ENCODE assay signal across 8 mouse cellular contexts in the genomic region with DNA sequence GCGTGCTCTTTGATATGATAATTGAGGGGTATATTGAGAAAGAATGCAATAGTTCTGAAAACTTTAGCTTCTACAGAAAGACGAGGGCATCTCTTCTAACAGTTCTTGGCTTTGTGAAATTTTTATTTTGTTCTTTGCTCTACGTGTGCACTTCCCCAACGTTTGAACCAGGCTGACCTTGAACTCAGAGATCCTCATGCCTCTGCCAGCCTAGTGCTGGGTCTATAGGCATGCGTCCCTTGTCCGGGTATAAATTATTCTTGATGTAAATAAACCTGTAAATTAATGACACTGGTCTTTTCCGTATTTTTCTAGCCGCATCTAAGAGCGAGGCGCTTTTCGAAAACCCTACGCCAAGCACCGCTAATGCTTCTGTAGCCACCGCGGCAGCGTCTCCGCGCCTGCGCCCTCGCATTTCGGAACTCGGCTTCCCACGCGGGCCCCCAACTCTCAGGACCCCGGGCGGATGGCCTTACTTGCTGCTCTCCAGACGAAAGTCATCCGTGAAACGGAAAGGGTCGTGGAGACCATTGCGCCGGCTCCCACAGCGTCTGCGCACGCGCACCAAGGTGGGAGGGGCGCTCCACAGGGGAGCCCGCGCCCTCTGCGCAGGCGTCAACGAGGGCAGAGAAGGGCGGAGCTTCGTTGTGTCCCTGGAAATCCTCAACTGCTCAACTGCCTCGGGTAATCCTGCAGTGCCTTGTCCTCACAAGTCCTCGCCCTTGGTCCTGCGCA. TPM values are rescaled to one million over a fixed set of nuclear protein-coding genes. Genes with fewer than 3 reads are reported as not detected.
DNase-seq lines count a peak whose midpoint lies in the region; ATAC-seq lines count a peak whose summit lies in the region.

A gene (minus strand): TSS at position 587 of the 735 bp plus-strand sequence.

- H3K27me3 ChIP-seq in heart, embryonic 14.5 days (ENCODE audit: control insufficient read depth, insufficient read depth, low read length): no peaks in the 10 kb centered on the region
- no peaks in the 10 kb centered on the region for H3K27me3 ChIP-seq in liver, embryonic 13.5 days
- no peaks in the 10 kb centered on the region for H3K27me3 ChIP-seq in stomach, embryonic 16.5 days (ENCODE audit: control insufficient read depth, insufficient read depth, low read length)

- H3K9me3 ChIP-seq in heart, embryonic 14.5 days (ENCODE audit: control insufficient read depth, low read length): no peaks in the 10 kb centered on the region
- H3K9me3 ChIP-seq in liver, embryonic 13.5 days (replicated peaks): no peaks in the 10 kb centered on the region
- H3K9me3 ChIP-seq in stomach, embryonic 16.5 days (replicated peaks; ENCODE audit: control insufficient read depth, low read length): no peaks in the 10 kb centered on the region

- peak within 1 kb of the TSS; percentile 89 for H3K9ac ChIP-seq in heart, embryonic 14.5 days (ENCODE audit: low read length)
- H3K9ac ChIP-seq in liver, embryonic 13.5 days: peak within 1 kb of the TSS; percentile 81
- peak within 1 kb of the TSS; percentile 86 for H3K9ac ChIP-seq in stomach, embryonic 16.5 days (ENCODE audit: low read length)

- H3K4me3 ChIP-seq in heart, embryonic 14.5 days (ENCODE audit: control insufficient read depth in 1 of 2, insufficient read depth in 1 of 2, low read depth in 1 of 2, low read length in 2 of 2): peak within 1 kb of the TSS; percentile 65 to 77
- H3K4me3 ChIP-seq in liver, embryonic 13.5 days (replicated peaks): peak within 1 kb of the TSS; percentile 73
- H3K4me3 ChIP-seq in stomach, embryonic 16.5 days (replicated peaks; ENCODE audit: low read length): peak within 1 kb of the TSS; percentile 84

- WGBS in heart, embryonic 14.5 days: under 1% methylated on average over 47 of the region's 47 CpGs
- under 1% methylated on average over 47 of the region's 47 CpGs for WGBS in liver, embryonic 13.5 days (ENCODE audit: insufficient replicate concordance)
- WGBS in stomach, embryonic 16.5 days: 1% methylated on average over 47 of the region's 47 CpGs

- peaks cover 34% of the 10 kb centered on the region for H3K36me3 ChIP-seq in heart, embryonic 14.5 days (ENCODE audit: control insufficient read depth, insufficient read depth, low read length)
- H3K36me3 ChIP-seq in liver, embryonic 13.5 days: peaks cover 16% of the 10 kb centered on the region
- no peaks in the 10 kb centered on the region for H3K36me3 ChIP-seq in stomach, embryonic 16.5 days (ENCODE audit: control insufficient read depth, insufficient read depth, low read length)

- peak within 1 kb of the TSS; percentile 94 for H3K27ac ChIP-seq in heart, embryonic 14.5 days (replicated peaks in 1 of 2; ENCODE audit: control insufficient read depth in 1 of 2, insufficient read depth in 1 of 2, low read depth in 2 of 2, low read length in 2 of 2)
- peak within 1 kb of the TSS; percentile 65 for H3K27ac ChIP-seq in liver, embryonic 13.5 days
- peak within 1 kb of the TSS; percentile 88 for H3K27ac ChIP-seq in stomach, embryonic 16.5 days (ENCODE audit: low read length)

- H3K4me1 ChIP-seq in heart, embryonic 14.5 days (ENCODE audit: control insufficient read depth in 2 of 2, insufficient read depth in 2 of 2, low read length in 2 of 2): peaks cover 0 to 5% of the 10 kb centered on the region in 2 experiments; a peak in 1 of 4 replicates
- H3K4me1 ChIP-seq in liver, embryonic 13.5 days (replicated peaks): peaks cover 8% of the 10 kb centered on the region
- H3K4me1 ChIP-seq in stomach, embryonic 16.5 days (ENCODE audit: control insufficient read depth, insufficient read depth, low read length): peaks cover 2% of the 10 kb centered on the region; the same call in 1 of the 2 replicates

- ATAC-seq in CD4-positive, CD25-positive, alpha-beta regulatory T cell, adult 4 months: peak; percentile 94
- peak; percentile 97 for ATAC-seq in heart, embryonic 14.5 days (ENCODE audit: insufficient number of reproducible peaks, insufficient read depth, low FRiP score, low read depth)
- ATAC-seq in liver, embryonic 13.5 days (ENCODE audit: low read depth): peak; percentile 99
- ATAC-seq in stomach, embryonic 16.5 days (ENCODE audit: insufficient read depth, low FRiP score): peak; percentile 96

- peak; percentile 82 for DNase-seq in c-Kit-negative CD71-positive TER-119-positive erythroid progenitor cells, embryonic 14.5 days (ENCODE audit: low read depth, low spot score)
- peak; percentile 68 for DNase-seq in fibroblast of lung, adult 2 months (ENCODE audit: low read depth)
- peak; percentile 95 for DNase-seq in kidney, postnatal 14 days
- peak; percentile 86 for DNase-seq in liver, embryonic 13.5 days
- peak; percentile 94 for DNase-seq in neural tube, embryonic 10.5 days (ENCODE audit: extremely low spot score, low spot score)

- H3K4me2 ChIP-seq in heart, embryonic 14.5 days (ENCODE audit: low read length): peak within 1 kb of the TSS; percentile 70
- H3K4me2 ChIP-seq in liver, embryonic 13.5 days: peak within 1 kb of the TSS; percentile 71
- H3K4me2 ChIP-seq in stomach, embryonic 16.5 days (ENCODE audit: low read depth, low read length): peak within 1 kb of the TSS; percentile 69

RNA-seq across cellular contexts. Expression of the gene that starts here (rescaled TPM):
- 10 to 100 TPM; 68.4 to 82.9 TPM for polyA plus RNA-seq in CD4-positive, CD25-positive, alpha-beta regulatory T cell, adult 4 months (2017; shearing (Covaris generic))
- 83.7 and 99.1 TPM in 2 replicates for polyA plus RNA-seq in heart, embryonic 14.5 days (2014; fragmentation: Nextera tagmentation; extraction: Ambion mirVana)
- polyA plus RNA-seq in liver, embryonic 13.5 days (2015; fragmentation: Nextera tagmentation; extraction: Ambion mirVana): 38.6 and 42.9 TPM in 2 replicates
- 54.3 and 68.0 TPM in 2 replicates for polyA plus RNA-seq in stomach, embryonic 16.5 days (2015; fragmentation: Nextera tagmentation; extraction: Ambion mirVana)

Comparison
In these comparisons a context has a peak if more than half of its experiments do, and no peak if none do; other contexts are left out.
1. Peak in every context shown above with its lines: DNase-seq, ATAC-seq, H3K4me3 ChIP-seq and H3K27ac ChIP-seq.